Mouse (Mus musculus): ENCODE measurements around the gene Tmem268. TPM values are rescaled to one million over a fixed set of nuclear protein-coding genes. Genes with fewer than 3 reads are reported as not detected.

The Tmem268 gene
- polyA plus RNA-seq (2012; rRNA removed; ENCODE audit: low replicate concordance), result 5.7 and 7.8 TPM in 2 replicates

GRCm38 (mm10) chr4:63558407-63559081, at the start of gene Tmem268:
Gene Tmem268, plus strand, starts transcription at chr4:63558781.

DNA sequence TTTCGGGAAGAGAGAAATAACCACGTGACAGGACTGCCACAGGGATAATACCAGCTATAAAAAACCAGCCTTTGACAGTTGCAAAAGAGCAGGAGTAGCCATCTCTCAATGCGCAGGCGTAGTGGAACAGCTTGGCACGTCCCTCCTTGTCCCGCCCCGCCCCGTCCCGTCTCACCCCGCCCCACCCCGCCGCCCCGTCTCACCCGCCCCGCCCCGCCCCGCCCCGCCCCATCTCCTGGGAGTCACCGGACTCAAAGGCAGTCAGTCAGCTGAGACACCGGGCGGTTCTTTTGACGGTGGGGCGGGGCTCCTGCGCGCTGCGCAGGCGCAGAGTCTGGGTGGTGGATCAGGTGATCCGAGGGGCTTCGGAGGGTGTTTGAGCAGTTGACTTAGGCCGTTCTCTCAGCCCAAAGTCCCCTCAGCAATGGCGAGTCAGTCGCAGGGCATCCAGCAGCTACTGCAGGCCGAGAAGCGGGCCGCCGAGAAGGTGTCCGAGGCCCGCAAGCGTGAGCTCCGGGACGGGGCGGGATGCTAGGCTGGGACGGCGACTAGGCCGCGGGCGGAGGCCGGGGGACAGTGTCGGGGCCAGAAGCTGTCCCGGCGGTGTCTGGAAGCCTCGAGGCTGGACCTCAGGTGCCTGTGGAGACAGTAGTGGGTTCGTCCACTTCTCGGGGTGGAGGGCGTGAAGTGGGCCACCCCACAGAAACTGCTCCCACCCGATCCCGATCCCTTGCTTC, 13.9 kb upstream of the Tmem268 start, which contains the start of gene Atp6v1g1:
TSS of gene Atp6v1g1 (plus strand) at position 279 of the 737 bp plus-strand sequence.

DNA sequence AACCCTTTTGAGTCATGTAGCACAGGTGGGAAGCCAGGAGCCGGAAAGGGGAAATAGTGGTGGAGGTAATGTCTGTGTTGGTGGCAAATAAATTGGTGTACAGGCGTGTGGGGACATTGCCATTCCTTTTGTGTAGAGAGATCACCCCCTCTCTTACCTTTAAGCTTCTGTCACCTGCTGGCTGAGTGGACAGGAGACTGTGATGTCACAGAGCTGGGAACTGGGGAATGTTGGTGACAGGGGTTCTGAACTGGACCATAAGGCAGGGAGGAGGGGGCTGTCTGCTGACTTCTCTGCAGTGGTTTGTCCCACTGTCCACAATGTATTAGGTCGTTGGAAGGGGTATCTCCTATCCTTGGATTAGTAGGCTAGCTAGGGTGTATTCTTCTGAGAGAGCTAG, 46.4 kb downstream of the Tmem268 start, which contains the start of gene Gm11213:
TSS of gene Gm11213 (minus strand) at position 317 of the 400 bp plus-strand sequence.

GRCm38 (mm10) chr4:63622378-63622835, 63.8 kb downstream of the Tmem268 start, which contains the start of gene Tex48:
Gene Tex48, minus strand, starts transcription at chr4:63622428.

Other genes with a start within 250 kb of the Tmem268 start
- gene Orm1, start 214.2 kb upstream of the Tmem268 start, polyA plus RNA-seq (2012; rRNA removed; ENCODE audit: low replicate concordance), result 0.13 and 0.50 TPM in 2 replicates
- gene Orm3, start 202.6 kb upstream of the Tmem268 start, polyA plus RNA-seq (2012; rRNA removed; ENCODE audit: low replicate concordance), result not detected in 2 replicates
- not detected in 2 replicates for gene Orm2, start 196.3 kb upstream of the Tmem268 start, polyA plus RNA-seq (2012; rRNA removed; ENCODE audit: low replicate concordance)
- 6.0 and 10.6 TPM in 2 replicates for gene Akna, start 155.4 kb upstream of the Tmem268 start, polyA plus RNA-seq (2012; rRNA removed; ENCODE audit: low replicate concordance)
- 16.1 and 30.1 TPM in 2 replicates for gene Whrn, start 62.8 kb upstream of the Tmem268 start, polyA plus RNA-seq (2012; rRNA removed; ENCODE audit: low replicate concordance)
- gene Atp6v1g1, start 14.0 kb upstream of the Tmem268 start, polyA plus RNA-seq (2012; rRNA removed; ENCODE audit: low replicate concordance), result 12.3 and 12.4 TPM in 2 replicates
- gene Gm11213, start 46.5 kb downstream of the Tmem268 start, polyA plus RNA-seq (2012; rRNA removed; ENCODE audit: low replicate concordance), result not detected in 2 replicates
- gene Tex48, start 63.6 kb downstream of the Tmem268 start, polyA plus RNA-seq (2012; rRNA removed; ENCODE audit: low replicate concordance), result not detected in 2 replicates
- not detected in 2 replicates for gene Gm11214, start 104.6 kb downstream of the Tmem268 start, polyA plus RNA-seq (2012; rRNA removed; ENCODE audit: low replicate concordance)
- gene Tnfsf15, start 186.3 kb downstream of the Tmem268 start, polyA plus RNA-seq (2012; rRNA removed; ENCODE audit: low replicate concordance), result 0.05 and 0.17 TPM in 2 replicates